Mouse (Mus musculus) lung, postnatal 0 days (tissue): ENCODE data around the gene Gas2l1. TPM values are rescaled to one million over a fixed set of nuclear protein-coding genes. Genes with fewer than 3 reads are reported as not detected.

ENCODE experiments used
- ATAC-seq: fragments of 200-750 bp; cut with Nextera tagmentation; 2 replicates; pipeline ENCODE4 v1.8.0; 2017; ENCODE audit warnings: moderate library complexity
- DNase-seq: peaks from one replicate; pipeline ENCODE4 v3.0.0-alpha.2; 2016; ENCODE audit warnings: low spot score
- H3K27ac ChIP-seq: fragments of 300-500 bp; sonication (generic); 2 replicates; pipeline ENCODE4 v1.5.1; 2014; ENCODE audit warnings: antibody characterized with exemption, mild to moderate bottlenecking, low read length, mixed read lengths
- H3K27me3 ChIP-seq: fragments of 300-500 bp; sonication (generic); replicated peaks from 2 replicates; pipeline ENCODE4 v1.6.1; 2014; ENCODE audit warnings: low read length, mixed read lengths; ENCODE audit not compliant: insufficient read depth
- H3K36me3 ChIP-seq: fragments of 300-500 bp; sonication (generic); 2 replicates; pipeline ENCODE4 v1.6.1; 2014; ENCODE audit warnings: low read length, mixed read lengths; ENCODE audit not compliant: insufficient read depth
- H3K4me1 ChIP-seq: fragments of 300-500 bp; sonication (generic); 2 replicates; pipeline ENCODE4 v1.6.1; 2014; ENCODE audit warnings: antibody characterized with exemption, low read depth, low read length, mixed read lengths; ENCODE audit not compliant: insufficient read depth
- H3K4me2 ChIP-seq: fragments of 300-500 bp; sonication (generic); replicated peaks from 2 replicates; pipeline ENCODE4 v1.6.1; 2014; ENCODE audit warnings: low read depth, mild to moderate bottlenecking, low read length, moderate library complexity, mixed read lengths
- H3K4me3 ChIP-seq: fragments of 300-500 bp; sonication (generic); 2 replicates; pipeline ENCODE4 v1.5.1; 2014; ENCODE audit warnings: low read depth, low read length
- H3K9ac ChIP-seq: fragments of 300-500 bp; sonication (generic); replicated peaks from 2 replicates; pipeline ENCODE4 v1.6.1; 2014; ENCODE audit warnings: low read depth, mild to moderate bottlenecking
- H3K9me3 ChIP-seq: fragments of 300-500 bp; sonication (generic); 2 replicates; pipeline ENCODE4 v1.6.1; 2016; ENCODE audit warnings: low read length, mixed read lengths
- CTCF ChIP-seq: IDR thresholded peaks from 2 replicates; pipeline ENCODE4 v1.5.1; 2016; ENCODE audit warnings: antibody characterized with exemption, mild to moderate bottlenecking
- EP300 ChIP-seq: IDR thresholded peaks from 2 replicates; pipeline ENCODE4 v1.6.1; 2016; ENCODE audit warnings: antibody characterized with exemption, mild to moderate bottlenecking, control low read depth
- WGBS: fragments of 180-500 bp; shearing (Covaris S2); extraction: QIAGEN DNeasy Blood & Tissue Kit; methylation state at CpG from one replicate; pipeline ENCODE4 v1.1.7; 2014; 5-methylcytosine and 5-hydroxymethylcytosine counted together
- polyA plus RNA-seq: library from polyadenylated mRNA; unstranded; fragments of >200 nt; fragmentation: Nextera tagmentation; extraction: Ambion mirVana; gene quantifications from 2 replicates; pipeline ENCODE4 v1.2.1, GENCODE M21; 2015

The Gas2l1 gene
- polyA plus RNA-seq, 1 experiment from 2014 or later = 33.3 TPM

GRCm38 (mm10) chr11:5062326-5062725, 2.8 kb downstream of the Gas2l1 start:
- no peaks in the 10 kb centered on the region for H3K9me3 ChIP-seq
- 0 out of 2 replicates have a peak overlapping the region, but pooled peaks have one; percentile 19 for H3K9ac ChIP-seq
- WGBS = 36% methylated on average over 13 of the region's 13 CpGs
- peak overlapping the region; percentile 78 for H3K4me2 ChIP-seq
- no peak for ATAC-seq
- peak overlapping the region; percentile 14; the same call in 1 of the 2 replicates for H3K27ac ChIP-seq
- H3K4me1 ChIP-seq = peaks cover 46% of the 10 kb centered on the region
- no peak for DNase-seq
- H3K36me3 ChIP-seq = peaks cover 4% of the 10 kb centered on the region; the same call in 1 of the 2 replicates
- H3K27me3 ChIP-seq = peaks cover 40% of the 10 kb centered on the region
- H3K4me3 ChIP-seq = peak overlapping the region; percentile 33
- TF ChIP-seq EP300 = no peak
- no peak for TF ChIP-seq CTCF

GRCm38 (mm10) chr11:5061413-5062139, 3.6 kb downstream of the Gas2l1 start:
- Histone ChIP-seq H3K4me1 (peaks cover 46% of the 10 kb centered on the region), H3K27ac (0 out of 2 replicates have a peak overlapping the region, but pooled peaks have one; percentile 14), H3K9ac (peak overlapping the region; percentile 29; the same call in 1 of the 2 replicates), H3K4me2 (peak overlapping the region; percentile 78), H3K36me3 (peaks cover 4% of the 10 kb centered on the region; the same call in 1 of the 2 replicates), H3K9me3 (no peaks in the 10 kb centered on the region), H3K4me3 (peak overlapping the region; percentile 33), H3K27me3 (peaks cover 47% of the 10 kb centered on the region)
- DNase-seq = peak; percentile 95
- TF ChIP-seq CTCF (no peak), EP300 (no peak)
- 5% methylated on average over 54 of the region's 62 CpGs for WGBS
- peak; percentile 79 for ATAC-seq

DNA sequence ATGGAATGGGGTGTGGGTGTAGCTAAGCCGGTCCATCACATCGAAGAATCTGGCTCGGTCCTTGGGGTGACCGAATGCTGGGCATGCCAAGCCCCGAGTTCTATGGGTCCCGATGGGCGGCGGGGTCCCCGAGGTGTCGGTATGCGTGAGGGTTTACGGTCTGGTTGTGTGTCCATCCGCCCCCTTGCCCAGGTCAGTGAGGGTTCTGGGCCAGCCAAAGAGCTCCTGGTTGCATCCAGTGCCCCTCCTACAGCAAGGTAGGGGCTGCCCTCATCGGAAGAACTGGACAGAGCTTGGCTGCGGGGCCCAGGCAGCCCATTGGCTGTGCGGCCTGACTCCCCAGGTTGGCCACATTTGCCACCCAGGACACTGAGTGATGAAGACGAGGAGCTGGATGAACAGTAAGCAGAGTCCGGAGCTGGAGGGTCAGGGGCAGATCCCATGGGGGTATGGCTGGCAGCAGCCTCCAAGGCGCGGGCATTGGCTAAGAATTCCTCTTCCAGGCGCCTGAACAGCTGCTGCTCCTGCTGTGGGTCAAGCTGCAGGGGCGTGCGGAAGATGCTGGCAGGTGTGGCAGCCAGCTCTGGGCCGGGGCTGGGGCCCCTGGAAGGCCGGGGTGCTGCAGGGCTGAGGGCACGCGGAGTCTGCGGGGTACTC, 4.2 kb downstream of the Gas2l1 start:
- no peak for TF ChIP-seq CTCF
- TF ChIP-seq EP300 = no peak
- 68% methylated on average over 27 of the region's 28 CpGs for whole genome bisulfite sequencing
- Histone ChIP-seq H3K4me3 (peak overlapping the region; percentile 33; the same call in 1 of the 2 replicates), H3K27me3 (peaks cover 49% of the 10 kb centered on the region), H3K36me3 (peaks cover 4% of the 10 kb centered on the region; the same call in 1 of the 2 replicates), H3K27ac (no peak overlapping the region), H3K4me2 (peak overlapping the region; percentile 78), H3K9me3 (no peaks in the 10 kb centered on the region), H3K4me1 (peaks cover 46% of the 10 kb centered on the region), H3K9ac (no peak overlapping the region)
- ATAC-seq = no peak
- no peak for DNase-seq

GRCm38 (mm10) chr11:5059704-5060156, 5.4 kb downstream of the Gas2l1 start:
- ATAC-seq = no peak
- H3K9me3 ChIP-seq = no peaks in the 10 kb centered on the region
- no peak overlapping the region for H3K4me2 ChIP-seq
- peaks cover 4% of the 10 kb centered on the region; the same call in 1 of the 2 replicates for H3K36me3 ChIP-seq
- no peak overlapping the region for H3K27ac ChIP-seq
- WGBS = 12% methylated on average over 27 of the region's 27 CpGs
- peaks cover 49% of the 10 kb centered on the region for H3K27me3 ChIP-seq
- no peak for TF ChIP-seq EP300
- TF ChIP-seq CTCF = peak; percentile 89
- H3K4me3 ChIP-seq = no peak overlapping the region
- H3K4me1 ChIP-seq = peaks cover 46% of the 10 kb centered on the region
- peak; percentile 56 for DNase-seq
- H3K9ac ChIP-seq = no peak overlapping the region

DNA sequence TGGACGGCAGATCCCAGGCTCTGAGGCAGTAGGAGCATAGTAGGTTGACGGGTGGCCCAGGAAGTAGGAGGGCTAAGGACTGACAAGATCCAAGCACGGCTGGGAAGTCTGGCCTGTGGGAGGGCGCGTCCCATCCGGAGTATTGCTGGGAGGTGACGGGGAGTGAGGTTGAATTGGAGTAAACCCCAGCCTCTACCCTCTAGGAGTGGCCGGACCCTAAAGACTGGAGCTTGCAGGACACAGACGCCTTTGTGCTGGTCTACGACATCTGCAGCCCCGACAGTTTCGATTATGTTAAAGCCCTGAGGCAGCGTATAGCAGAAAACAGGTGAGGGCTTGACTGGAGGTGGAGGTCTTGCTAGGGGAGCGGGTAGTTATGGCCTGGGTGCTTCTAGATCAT, 5.9 kb downstream of the Gas2l1 start:
- 32% methylated on average over 14 of the region's 14 CpGs for WGBS
- peaks cover 41% of the 10 kb centered on the region for H3K4me1 ChIP-seq
- peaks cover 49% of the 10 kb centered on the region for H3K27me3 ChIP-seq
- H3K9me3 ChIP-seq = no peaks in the 10 kb centered on the region
- H3K36me3 ChIP-seq = peaks cover 4% of the 10 kb centered on the region; the same call in 1 of the 2 replicates
- H3K4me3 ChIP-seq = no peak overlapping the region
- ATAC-seq = no peak
- 0 out of 2 replicates have a peak overlapping the region, but pooled peaks have one; percentile 8 for H3K4me2 ChIP-seq
- H3K27ac ChIP-seq = no peak overlapping the region
- no peak for DNase-seq
- no peak overlapping the region for H3K9ac ChIP-seq
- TF ChIP-seq CTCF (no peak), EP300 (no peak)

- Histone ChIP-seq H3K4me3 (no peak overlapping the region), H3K4me1 (peaks cover 37% of the 10 kb centered on the region), H3K27ac (no peak overlapping the region), H3K9me3 (no peaks in the 10 kb centered on the region), H3K27me3 (peaks cover 49% of the 10 kb centered on the region), H3K36me3 (peaks cover 4% of the 10 kb centered on the region; the same call in 1 of the 2 replicates), H3K9ac (no peak overlapping the region), H3K4me2 (no peak overlapping the region)
- DNase-seq (no peak), ATAC-seq (no peak)
- TF ChIP-seq CTCF (no peak), EP300 (no peak)
- 26% methylated on average over 9 of the region's 9 CpGs for WGBS
Observed at GRCm38 (mm10) chr11:5058783-5059182, 6.3 kb downstream of the Gas2l1 start.
